Mouse (Mus musculus) frontal cortex, postnatal 10 days (tissue): ENCODE results near the gene Lrrc42.
A peak's percentile ranks its signal among the peaks of the same experiment; 100 is the strongest.

Experiments
- DNase-seq, 2 experiments: peaks; one replicate each; pipeline ENCODE4 v3.0.0; 2022; ENCODE audit warnings: low spot score in 2 of 2, mixed read lengths in 1 of 2

Lrrc42 gene

GRCm38 (mm10) chr4:107253125-107254091 is at the start of gene Lrrc42, which contains the start of gene Hspb11:
Lrrc42 (minus strand) TSS chr4:107253532.
Hspb11 (plus strand) TSS chr4:107253593.
- DNase-seq, result peak; percentile 92 to 93

- DNase-seq, result no peak
Measured at GRCm38 (mm10) chr4:107302832-107303231, 49.5 kb upstream of the Lrrc42 start.

DNA sequence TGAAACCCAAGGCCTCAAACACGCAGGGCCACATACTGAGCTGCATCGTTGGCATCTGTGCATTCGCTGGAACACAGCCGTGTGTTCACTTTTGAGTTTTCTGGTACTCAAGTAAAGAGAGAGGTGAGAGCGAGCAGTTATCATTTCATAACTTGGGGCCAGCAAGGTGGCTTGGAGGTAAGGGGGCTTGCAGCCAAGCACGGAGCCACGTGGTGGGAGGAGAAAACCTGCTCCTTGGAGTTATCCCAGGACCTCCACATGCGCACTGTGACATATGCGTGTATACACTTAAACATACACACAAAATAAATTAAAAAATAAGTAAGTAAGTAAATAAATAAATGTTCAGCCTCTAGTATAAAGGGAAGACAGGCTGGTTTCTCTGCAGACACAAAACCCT is 48.9 kb upstream of the Lrrc42 start:
- no peak for DNase-seq

- DNase-seq, result no peak
Measured at GRCm38 (mm10) chr4:107300902-107301555, 47.7 kb upstream of the Lrrc42 start.

GRCm38 (mm10) chr4:107300371-107300770 is 47.0 kb upstream of the Lrrc42 start:
- DNase-seq, result no peak

- DNase-seq, result no peak
Measured at GRCm38 (mm10) chr4:107299779-107300340, 46.5 kb upstream of the Lrrc42 start.

DNA sequence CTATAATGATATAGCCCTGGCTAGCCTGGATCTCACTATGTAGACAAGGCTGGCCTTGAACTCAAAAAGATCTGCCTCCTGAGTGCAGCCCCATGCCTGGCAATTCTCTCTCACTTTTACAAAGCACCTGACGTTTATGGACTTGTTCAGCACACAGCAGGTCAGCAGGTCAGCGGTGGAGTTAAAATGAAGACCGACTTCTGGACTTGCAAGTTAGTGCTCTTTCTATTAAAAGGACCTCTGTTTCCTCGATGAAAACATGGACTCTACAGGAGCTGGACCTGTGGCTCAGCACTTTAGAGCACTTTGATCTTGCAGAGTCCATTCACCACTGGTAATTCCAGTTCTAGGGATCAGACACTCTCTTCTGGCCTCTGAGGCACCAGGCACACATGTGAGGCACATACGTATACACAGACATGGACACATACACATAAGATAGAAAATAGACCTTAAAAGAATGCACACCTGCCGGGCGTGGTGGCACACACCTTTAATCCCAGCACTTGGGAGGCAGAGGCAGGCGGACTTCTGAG is 44.8 kb upstream of the Lrrc42 start:
- no peak for DNase-seq

- no peak for DNase-seq
Measured at GRCm38 (mm10) chr4:107292273-107292662, 38.9 kb upstream of the Lrrc42 start.

- no peak for DNase-seq
Measured at GRCm38 (mm10) chr4:107291611-107292272, 38.4 kb upstream of the Lrrc42 start.

DNA sequence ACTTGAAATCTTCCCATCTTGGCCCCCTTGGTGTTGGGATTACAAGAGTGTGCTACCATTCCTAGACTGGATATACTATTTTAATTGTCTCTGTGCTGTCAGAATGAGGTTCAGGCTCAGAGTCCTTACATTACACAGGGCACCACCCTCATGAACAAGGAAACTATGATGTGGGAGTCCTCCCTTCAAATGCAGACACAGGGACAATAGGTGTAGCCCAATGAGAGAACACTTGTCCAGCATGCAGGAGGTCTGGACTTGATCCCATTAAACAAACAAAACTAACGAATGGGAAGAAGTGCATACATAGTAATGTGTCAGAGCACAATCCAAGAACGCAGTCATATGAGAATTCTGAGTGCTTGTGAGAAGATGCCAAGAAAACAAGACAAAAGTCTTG is 34.2 kb upstream of the Lrrc42 start:
- no peak for DNase-seq

GRCm38 (mm10) chr4:107286386-107286785 is 33.1 kb upstream of the Lrrc42 start:
- DNase-seq, result no peak

- DNase-seq, result no peak
Measured at GRCm38 (mm10) chr4:107285446-107286200, 32.3 kb upstream of the Lrrc42 start.

- DNase-seq, result no peak
Measured at GRCm38 (mm10) chr4:107280843-107281475, 27.6 kb upstream of the Lrrc42 start.

GRCm38 (mm10) chr4:107278188-107278707 is 24.9 kb upstream of the Lrrc42 start:
- DNase-seq, result no peak

- no peak for DNase-seq
Measured at GRCm38 (mm10) chr4:107274511-107274910, 21.2 kb upstream of the Lrrc42 start.

DNA sequence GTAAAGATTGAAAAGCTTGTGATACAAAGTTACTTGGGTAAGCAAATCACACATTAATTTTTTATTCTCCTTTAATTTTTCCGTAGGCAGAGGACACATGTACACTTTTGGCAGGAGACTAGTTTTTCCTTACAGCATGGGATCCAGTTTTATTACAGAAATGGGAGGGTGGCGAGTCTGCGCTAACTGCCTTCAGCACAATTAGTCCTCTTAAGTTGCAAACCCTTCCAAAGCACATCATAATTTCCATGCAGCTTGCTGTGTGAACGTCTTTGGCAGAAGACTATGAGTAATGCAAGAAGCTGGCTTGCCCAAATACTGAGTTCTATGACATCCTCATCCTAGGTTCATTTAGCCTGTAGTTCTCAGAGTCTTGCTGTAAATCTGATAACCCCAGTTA is 20.4 kb upstream of the Lrrc42 start:
- DNase-seq, result no peak

DNA sequence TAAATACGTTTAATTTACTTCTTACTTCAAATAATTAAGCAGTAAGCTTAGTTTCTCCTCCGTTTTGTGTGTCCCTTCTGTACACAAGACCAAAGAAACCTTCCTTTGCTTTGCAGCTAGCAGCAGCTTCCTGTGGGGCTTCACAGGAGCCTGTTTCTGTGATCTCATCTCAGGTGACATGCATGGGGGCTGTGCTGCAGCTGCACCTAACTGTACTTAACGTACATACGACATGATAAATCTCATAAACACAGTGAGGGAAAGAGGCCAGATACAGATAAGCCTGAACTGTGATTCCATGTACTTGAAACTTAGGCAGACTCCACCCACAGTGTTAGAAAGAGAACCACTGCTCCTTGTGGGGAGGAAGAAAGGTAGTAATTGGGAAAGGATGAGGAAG is 6.7 kb upstream of the Lrrc42 start:
- DNase-seq, result no peak

GRCm38 (mm10) chr4:107254414-107254813 is 1.1 kb upstream of the Lrrc42 start:
- DNase-seq, result no peak

DNA sequence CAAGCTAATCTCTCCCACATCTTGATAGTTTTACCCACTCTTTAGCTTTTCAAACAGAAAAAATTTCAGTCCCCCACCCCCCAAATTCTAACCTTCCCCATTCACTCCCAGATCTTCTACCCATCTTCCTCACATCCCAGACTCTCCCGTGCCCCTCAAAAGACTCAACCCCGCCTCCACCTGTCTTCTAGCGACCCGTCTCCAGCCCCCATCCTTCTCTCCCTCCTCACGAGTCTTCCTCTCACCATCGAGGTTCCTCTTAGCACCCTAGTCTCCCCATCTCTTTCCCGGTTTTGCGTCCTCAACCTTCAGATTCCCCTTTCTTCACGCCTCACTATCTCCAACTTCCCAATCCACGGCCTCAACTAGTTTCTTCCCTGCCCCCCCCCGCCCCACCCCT is 810 bp downstream of the Lrrc42 start:
- DNase-seq, result no peak

- no peak for DNase-seq
Measured at GRCm38 (mm10) chr4:107250494-107250893, 2.8 kb downstream of the Lrrc42 start.
